Mouse (Mus musculus) limb, embryonic 14.5 days (tissue): ENCODE measurements around the gene Iqcf1. TPM values are rescaled to one million over a fixed set of nuclear protein-coding genes. Genes with fewer than 3 reads are reported as not detected.

ENCODE experiments used
- ATAC-seq: fragments of 200-750 bp; cut with Nextera tagmentation; 2 replicates; pipeline ENCODE4 v1.8.0; 2017; ENCODE audit warnings: low read depth, moderate number of reproducible peaks, moderate TSS enrichment; ENCODE audit not compliant: low FRiP score
- DNase-seq: peaks from one replicate; pipeline ENCODE4 v3.0.0-alpha.2; 2015; ENCODE audit warnings: low spot score
- H3K27ac ChIP-seq: fragments of 300-500 bp; sonication (generic); replicated peaks from 2 replicates; pipeline ENCODE4 v1.5.1; 2014; ENCODE audit warnings: low read depth, mild to moderate bottlenecking, low read length, moderate library complexity, mixed read lengths
- H3K27me3 ChIP-seq: fragments of 300-500 bp; sonication (generic); 2 replicates; pipeline ENCODE4 v1.6.1; 2014; ENCODE audit warnings: low read length, mixed read lengths; ENCODE audit not compliant: control insufficient read depth, insufficient read depth
- H3K36me3 ChIP-seq: fragments of 300-500 bp; sonication (generic); 2 replicates; pipeline ENCODE4 v1.6.1; 2014; ENCODE audit warnings: mild to moderate bottlenecking, low read length, moderate library complexity, mixed read lengths; ENCODE audit not compliant: control insufficient read depth, insufficient read depth
- H3K4me1 ChIP-seq: fragments of 300-500 bp; sonication (generic); 2 replicates; pipeline ENCODE4 v1.6.1; 2014; ENCODE audit warnings: antibody characterized with exemption, low read length, mixed read lengths; ENCODE audit not compliant: control insufficient read depth, insufficient read depth
- H3K4me2 ChIP-seq: fragments of 300-500 bp; sonication (generic); replicated peaks from 2 replicates; pipeline ENCODE4 v1.6.1; 2014; ENCODE audit warnings: low read depth, mild to moderate bottlenecking, low read length, moderate library complexity; ENCODE audit not compliant: severe bottlenecking
- H3K4me3 ChIP-seq: fragments of 300-500 bp; sonication (generic); replicated peaks from 2 replicates; pipeline ENCODE4 v1.5.1; 2014; ENCODE audit warnings: low read length
- H3K9ac ChIP-seq: fragments of 300-500 bp; sonication (generic); 2 replicates; pipeline ENCODE4 v1.6.1; 2014; ENCODE audit warnings: mild to moderate bottlenecking, low read depth, low read length, moderate library complexity; ENCODE audit not compliant: severe bottlenecking
- H3K9me3 ChIP-seq: fragments of 300-500 bp; sonication (generic); 2 replicates; pipeline ENCODE4 v1.6.1; 2016; ENCODE audit warnings: low read length; ENCODE audit not compliant: control insufficient read depth
- POLR2A ChIP-seq: fragments of 200-500 bp; IDR thresholded peaks from 2 replicates; pipeline ENCODE4 v1.8.0; 2012; ENCODE audit warnings: inconsistent platforms, mild to moderate bottlenecking, moderate library complexity, borderline replicate concordance; ENCODE audit not compliant: insufficient read depth, insufficient read length; ENCODE audit errors: extremely low read depth
- WGBS: fragments of 180-500 bp; shearing (Covaris S2); extraction: QIAGEN DNeasy Blood & Tissue Kit; methylation state at CpG from one replicate; pipeline ENCODE4 v1.1.7; 2014; 5-methylcytosine and 5-hydroxymethylcytosine counted together
- polyA plus RNA-seq, 2 experiments: library from polyadenylated mRNA; depleted of rRNA in 1 of 2; stranded (reverse) in 1 of 2; unstranded in 1 of 2; fragments of >200 nt; fragmentation: Nextera tagmentation in 1 of 2; extraction: Ambion mirVana in 1 of 2; gene quantifications; 2 replicates each; pipeline versions ENCODE4 v1.2.1 to v1.2.3; 2012 to 2014

Gene Iqcf1
- polyA plus RNA-seq, 2 experiments: not detected

GRCm38 (mm10) chr9:106504246-106504645 is 4.5 kb downstream of the Iqcf1 start:
- no peaks in the 10 kb centered on the region for H3K4me1 ChIP-seq
- 76% methylated on average over 6 of the region's 6 CpGs for WGBS
- no peak overlapping the region for H3K4me2 ChIP-seq
- ATAC-seq (no peak), DNase-seq (no peak)
- H3K9me3 ChIP-seq: no peaks in the 10 kb centered on the region
- H3K36me3 ChIP-seq: no peaks in the 10 kb centered on the region
- H3K9ac ChIP-seq: no peak overlapping the region
- H3K27ac ChIP-seq: no peak overlapping the region
- H3K4me3 ChIP-seq: no peak overlapping the region
- H3K27me3 ChIP-seq: no peaks in the 10 kb centered on the region
- no peak for TF ChIP-seq POLR2A

GRCm38 (mm10) chr9:106509356-106509755 is 9.6 kb downstream of the Iqcf1 start:
- WGBS: 94% methylated on average over 10 of the region's 10 CpGs
- DNase-seq: no peak

GRCm38 (mm10) chr9:106512729-106513450 is 13.1 kb downstream of the Iqcf1 start:
- no peak overlapping the region for H3K9ac ChIP-seq
- no peak overlapping the region for H3K27ac ChIP-seq
- WGBS: 62% methylated on average over 13 of the region's 13 CpGs
- H3K36me3 ChIP-seq: no peaks in the 10 kb centered on the region
- H3K4me1 ChIP-seq: no peaks in the 10 kb centered on the region
- H3K4me3 ChIP-seq: no peak overlapping the region
- DNase-seq: no peak
- no peaks in the 10 kb centered on the region for H3K9me3 ChIP-seq
- H3K4me2 ChIP-seq: no peak overlapping the region
- H3K27me3 ChIP-seq: no peaks in the 10 kb centered on the region
- TF ChIP-seq POLR2A: no peak
- ATAC-seq: no peak

More at GRCm38 (mm10) chr9:106509356-106509755, 9.6 kb downstream of the Iqcf1 start:
- Histone ChIP-seq H3K9ac (no peak overlapping the region), H3K27ac (no peak overlapping the region), H3K4me2 (no peak overlapping the region), H3K4me1 (no peaks in the 10 kb centered on the region), H3K27me3 (no peaks in the 10 kb centered on the region), H3K9me3 (no peaks in the 10 kb centered on the region), H3K4me3 (no peak overlapping the region), H3K36me3 (no peaks in the 10 kb centered on the region)
- ATAC-seq: no peak
- no peak for TF ChIP-seq POLR2A

DNA sequence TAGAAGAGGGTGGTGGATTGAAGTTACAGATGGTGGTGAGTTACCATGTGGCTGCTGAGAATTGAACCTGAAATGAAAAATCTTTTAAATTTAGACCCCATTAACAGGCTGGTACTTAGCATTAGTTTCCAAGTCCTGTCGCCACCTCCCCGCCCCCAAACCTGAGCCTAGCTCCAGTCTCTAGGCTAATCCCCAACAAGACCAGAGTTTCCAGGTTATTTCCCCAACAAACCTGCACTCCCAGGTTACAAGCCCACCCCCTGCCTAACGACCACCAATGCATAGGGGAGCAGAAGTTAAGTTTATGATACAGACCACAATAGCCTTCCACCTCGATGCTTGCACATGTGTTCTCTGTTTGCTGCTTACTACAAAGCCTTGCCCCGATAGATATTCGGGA is 13.8 kb downstream of the Iqcf1 start:
- Histone ChIP-seq H3K27me3 (no peaks in the 10 kb centered on the region), H3K9me3 (no peaks in the 10 kb centered on the region), H3K4me3 (no peak overlapping the region), H3K4me2 (no peak overlapping the region), H3K4me1 (no peaks in the 10 kb centered on the region), H3K27ac (no peak overlapping the region), H3K9ac (no peak overlapping the region), H3K36me3 (no peaks in the 10 kb centered on the region)
- 63% methylated on average over 6 of the region's 6 CpGs for WGBS
- ATAC-seq: no peak
- DNase-seq: no peak
- no peak for TF ChIP-seq POLR2A

DNA sequence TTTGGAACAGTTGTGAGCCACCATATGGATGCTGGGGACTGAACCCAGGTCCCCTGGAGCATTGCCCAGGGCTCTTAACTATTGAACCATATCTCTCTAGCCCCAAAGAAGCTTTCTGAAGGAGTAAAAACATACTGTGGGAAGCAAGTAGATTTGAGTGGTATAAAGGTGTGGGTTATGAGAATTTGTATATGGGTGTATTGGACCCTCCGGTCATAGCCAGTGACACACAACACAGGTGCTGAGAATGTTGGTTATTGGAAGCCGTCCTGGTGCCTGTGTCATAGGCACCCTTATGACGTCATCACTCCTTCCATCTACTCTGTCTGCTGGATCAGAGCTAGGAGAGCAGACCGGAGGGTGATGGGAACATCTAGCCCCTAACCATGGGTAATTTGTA is 14.5 kb downstream of the Iqcf1 start, which contains the start of gene Iqcf5:
Iqcf5 (plus strand) TSS at position 301 of the 400 bp plus-strand sequence.
- no peak for TF ChIP-seq POLR2A
- no peak within 1 kb of the TSS for H3K4me3 ChIP-seq
- no peaks in the 10 kb centered on the region for H3K36me3 ChIP-seq
- no peaks in the 10 kb centered on the region for H3K9me3 ChIP-seq
- no peak for ATAC-seq
- no peaks in the 10 kb centered on the region for H3K27me3 ChIP-seq
- WGBS: 87% methylated on average over 4 of the region's 4 CpGs
- DNase-seq: no peak
- no peak within 1 kb of the TSS for H3K27ac ChIP-seq
- H3K4me1 ChIP-seq: no peaks in the 10 kb centered on the region
- no peak within 1 kb of the TSS for H3K9ac ChIP-seq
- H3K4me2 ChIP-seq: no peak within 1 kb of the TSS

- Histone ChIP-seq H3K27me3 (no peaks in the 10 kb centered on the region), H3K27ac (no peak overlapping the region), H3K4me1 (no peaks in the 10 kb centered on the region), H3K9me3 (no peaks in the 10 kb centered on the region), H3K36me3 (no peaks in the 10 kb centered on the region), H3K9ac (no peak overlapping the region), H3K4me3 (no peak overlapping the region), H3K4me2 (no peak overlapping the region)
- TF ChIP-seq POLR2A: no peak
- 65% methylated on average over 2 of the region's 2 CpGs for WGBS
- ATAC-seq (no peak), DNase-seq (no peak)
These were observed 19.7 kb downstream of the Iqcf1 start for GRCm38 (mm10) chr9:106519433-106519832.
